Mouse (Mus musculus): ENCODE results near the gene Crispld2. TPM values are rescaled to one million over a fixed set of nuclear protein-coding genes. Genes with fewer than 3 reads are reported as not detected.

Crispld2 gene
- polyA plus RNA-seq, 1 experiment from 2014 or later, result 10.1 TPM

- peak overlapping the region; percentile 27 for H3K27ac ChIP-seq (ENCODE audit: low read length)
- no peak overlapping the region for H3K4me3 ChIP-seq (ENCODE audit: low read length)
- H3K9me3 ChIP-seq (ENCODE audit: low read length), result 0 out of 2 replicates have a peak, but pooled peaks cover 3% of the 10 kb centered on the region
- no peak overlapping the region for H3K4me2 ChIP-seq (replicated peaks; ENCODE audit: low read depth, low read length)
- peaks cover 25% of the 10 kb centered on the region for H3K4me1 ChIP-seq (ENCODE audit: insufficient read depth, low read length)
- H3K36me3 ChIP-seq (ENCODE audit: insufficient read depth, low read length), result no peaks in the 10 kb centered on the region
- 23% methylated on average over 4 of the region's 4 CpGs for WGBS
- H3K27me3 ChIP-seq (ENCODE audit: insufficient read depth, low read length), result 0 out of 2 replicates have a peak, but pooled peaks cover 3% of the 10 kb centered on the region
- peak; percentile 78; the same call in 1 of the 2 replicates for ATAC-seq (ENCODE audit: low FRiP score, low TSS enrichment)
- no peak overlapping the region for H3K9ac ChIP-seq (replicated peaks; ENCODE audit: low read length)
Observed at GRCm38 (mm10) chr8:120071684-120072083, 79.4 kb downstream of the Crispld2 start.

- H3K4me1 ChIP-seq (ENCODE audit: insufficient read depth, low read length), result peaks cover 25% of the 10 kb centered on the region
- H3K9me3 ChIP-seq (ENCODE audit: low read length), result 0 out of 2 replicates have a peak, but pooled peaks cover 2% of the 10 kb centered on the region
- H3K27ac ChIP-seq (ENCODE audit: low read length), result peak overlapping the region; percentile 27
- H3K4me3 ChIP-seq (ENCODE audit: low read length), result no peak overlapping the region
- H3K36me3 ChIP-seq (ENCODE audit: insufficient read depth, low read length), result no peaks in the 10 kb centered on the region
- no peak overlapping the region for H3K9ac ChIP-seq (replicated peaks; ENCODE audit: low read length)
- ATAC-seq (ENCODE audit: low FRiP score, low TSS enrichment), result 0 out of 2 replicates have a peak, but pooled peaks have one; percentile 10
- WGBS, result 52% methylated on average over 9 of the region's 9 CpGs
- no peak overlapping the region for H3K4me2 ChIP-seq (replicated peaks; ENCODE audit: low read depth, low read length)
- H3K27me3 ChIP-seq (ENCODE audit: insufficient read depth, low read length), result 0 out of 2 replicates have a peak, but pooled peaks cover 3% of the 10 kb centered on the region
Observed at GRCm38 (mm10) chr8:120072259-120072658, 80.0 kb downstream of the Crispld2 start.

DNA sequence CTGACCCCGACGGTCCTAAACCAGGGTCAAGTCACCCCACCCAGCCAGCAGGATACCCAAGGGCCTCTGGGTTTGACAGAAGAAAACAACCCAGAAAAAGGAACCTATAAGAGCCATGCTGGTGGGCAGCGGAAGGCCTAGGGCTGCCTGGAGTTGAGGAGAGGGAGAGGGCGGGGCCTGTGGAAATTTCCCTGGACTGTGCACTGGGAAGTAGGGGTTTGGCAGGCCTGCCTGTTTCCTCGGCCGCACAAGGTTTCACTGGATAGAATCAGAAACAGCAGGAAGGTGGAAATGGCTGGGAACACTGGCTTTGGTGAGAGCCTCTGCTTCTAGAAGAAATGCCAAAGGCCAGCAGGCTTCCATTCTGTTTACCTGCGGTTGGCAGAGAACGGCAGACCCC is 80.6 kb downstream of the Crispld2 start:
- Histone ChIP-seq H3K27me3 (ENCODE audit: insufficient read depth, low read length) (0 out of 2 replicates have a peak, but pooled peaks cover 3% of the 10 kb centered on the region), H3K36me3 (ENCODE audit: insufficient read depth, low read length) (no peaks in the 10 kb centered on the region), H3K4me2 (replicated peaks; ENCODE audit: low read depth, low read length) (no peak overlapping the region), H3K27ac (ENCODE audit: low read length) (peak overlapping the region; percentile 27), H3K9me3 (ENCODE audit: low read length) (no peaks in the 10 kb centered on the region), H3K4me3 (ENCODE audit: low read length) (no peak overlapping the region), H3K4me1 (ENCODE audit: insufficient read depth, low read length) (peaks cover 23% of the 10 kb centered on the region), H3K9ac (replicated peaks; ENCODE audit: low read length) (no peak overlapping the region)
- no peak for ATAC-seq (ENCODE audit: low FRiP score, low TSS enrichment)
- 66% methylated on average over 8 of the region's 8 CpGs for WGBS

- no peaks in the 10 kb centered on the region for H3K9me3 ChIP-seq (ENCODE audit: low read length)
- WGBS, result 68% methylated on average over 6 of the region's 6 CpGs
Observed at GRCm38 (mm10) chr8:120074516-120074915, 82.3 kb downstream of the Crispld2 start.

DNA sequence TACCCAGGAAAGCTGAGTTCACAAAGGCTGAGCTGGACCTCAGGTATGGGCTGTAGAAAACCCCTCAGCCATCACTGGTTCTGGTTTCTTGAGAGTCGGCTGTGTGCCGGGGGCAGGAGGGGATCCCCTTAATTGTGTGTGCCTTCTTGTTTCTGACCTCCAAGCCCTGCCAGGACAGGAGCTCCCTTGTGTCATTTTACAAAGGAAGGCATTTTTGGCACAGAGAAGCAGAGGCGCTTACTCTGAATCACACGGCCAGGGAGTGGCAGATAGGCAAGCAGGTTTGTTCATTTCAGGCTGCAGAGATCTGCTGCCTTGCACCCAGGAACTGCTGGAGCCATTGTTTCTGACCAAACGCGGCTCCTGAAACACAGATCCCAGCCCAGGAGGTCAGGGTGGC is 83.1 kb downstream of the Crispld2 start:
- 0 out of 2 replicates have a peak, but pooled peaks cover 3% of the 10 kb centered on the region for H3K27me3 ChIP-seq (ENCODE audit: insufficient read depth, low read length)
- peaks cover under 1% of the 10 kb centered on the region; the same call in 1 of the 2 replicates for H3K36me3 ChIP-seq (ENCODE audit: insufficient read depth, low read length)
- H3K9me3 ChIP-seq (ENCODE audit: low read length), result no peaks in the 10 kb centered on the region
- H3K9ac ChIP-seq (replicated peaks; ENCODE audit: low read length), result no peak overlapping the region
- H3K4me3 ChIP-seq (ENCODE audit: low read length), result no peak overlapping the region
- 60% methylated on average over 6 of the region's 6 CpGs for WGBS
- H3K4me2 ChIP-seq (replicated peaks; ENCODE audit: low read depth, low read length), result no peak overlapping the region
- no peak for ATAC-seq (ENCODE audit: low FRiP score, low TSS enrichment)
- H3K27ac ChIP-seq (ENCODE audit: low read length), result no peak overlapping the region
- peaks cover 15% of the 10 kb centered on the region; the same call in 1 of the 2 replicates for H3K4me1 ChIP-seq (ENCODE audit: insufficient read depth, low read length)

More at GRCm38 (mm10) chr8:120074516-120074915, 82.3 kb downstream of the Crispld2 start:
- Histone ChIP-seq H3K4me3 (ENCODE audit: low read length) (no peak overlapping the region), H3K9ac (replicated peaks; ENCODE audit: low read length) (no peak overlapping the region), H3K27ac (ENCODE audit: low read length) (no peak overlapping the region), H3K27me3 (ENCODE audit: insufficient read depth, low read length) (0 out of 2 replicates have a peak, but pooled peaks cover 3% of the 10 kb centered on the region), H3K4me1 (ENCODE audit: insufficient read depth, low read length) (peaks cover 15% of the 10 kb centered on the region; the same call in 1 of the 2 replicates), H3K36me3 (ENCODE audit: insufficient read depth, low read length) (no peaks in the 10 kb centered on the region), H3K4me2 (replicated peaks; ENCODE audit: low read depth, low read length) (no peak overlapping the region)
- no peak for ATAC-seq (ENCODE audit: low FRiP score, low TSS enrichment)

DNA sequence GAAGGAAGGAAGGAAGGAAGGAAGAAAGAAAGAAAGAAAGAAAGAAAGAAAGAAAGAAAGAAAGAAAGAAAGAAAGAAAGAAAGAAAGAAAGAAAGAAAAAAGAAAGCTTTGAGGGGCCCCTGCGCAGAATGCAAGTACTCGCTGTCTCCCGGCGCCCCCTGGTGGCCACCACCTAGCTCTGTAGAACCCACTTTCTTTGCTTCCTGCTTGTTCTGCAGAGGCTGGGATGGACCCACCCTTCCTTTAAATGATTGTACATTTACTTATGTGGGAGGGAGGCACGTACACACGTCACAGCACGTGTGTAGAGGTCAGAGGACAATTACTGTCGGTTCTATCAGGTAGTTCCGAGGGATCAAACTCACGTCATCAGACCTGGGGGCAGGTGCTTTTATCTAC is 85.8 kb downstream of the Crispld2 start:
- Histone ChIP-seq H3K27me3 (ENCODE audit: insufficient read depth, low read length) (0 out of 2 replicates have a peak, but pooled peaks cover 3% of the 10 kb centered on the region), H3K36me3 (ENCODE audit: insufficient read depth, low read length) (peaks cover 26% of the 10 kb centered on the region), H3K27ac (ENCODE audit: low read length) (no peak overlapping the region), H3K4me3 (ENCODE audit: low read length) (no peak overlapping the region), H3K4me2 (replicated peaks; ENCODE audit: low read depth, low read length) (no peak overlapping the region), H3K4me1 (ENCODE audit: insufficient read depth, low read length) (peaks cover 3% of the 10 kb centered on the region; the same call in 1 of the 2 replicates), H3K9me3 (ENCODE audit: low read length) (no peaks in the 10 kb centered on the region), H3K9ac (replicated peaks; ENCODE audit: low read length) (no peak overlapping the region)
- 13% methylated on average over 10 of the region's 10 CpGs for WGBS
- ATAC-seq (ENCODE audit: low FRiP score, low TSS enrichment), result peak; percentile 47; the same call in 1 of the 2 replicates

- H3K4me2 ChIP-seq (replicated peaks; ENCODE audit: low read depth, low read length), result no peak overlapping the region
- ATAC-seq (ENCODE audit: low FRiP score, low TSS enrichment), result no peak
- H3K9ac ChIP-seq (replicated peaks; ENCODE audit: low read length), result no peak overlapping the region
- H3K36me3 ChIP-seq (ENCODE audit: insufficient read depth, low read length), result peaks cover 34% of the 10 kb centered on the region
- H3K9me3 ChIP-seq (ENCODE audit: low read length), result no peaks in the 10 kb centered on the region
- H3K27ac ChIP-seq (ENCODE audit: low read length), result no peak overlapping the region
- 47% methylated on average over 5 of the region's 5 CpGs for whole genome bisulfite sequencing
- H3K27me3 ChIP-seq (ENCODE audit: insufficient read depth, low read length), result 0 out of 2 replicates have a peak, but pooled peaks cover under 1% of the 10 kb centered on the region
- no peak overlapping the region for H3K4me3 ChIP-seq (ENCODE audit: low read length)
- no peaks in the 10 kb centered on the region for H3K4me1 ChIP-seq (ENCODE audit: insufficient read depth, low read length)
Observed at GRCm38 (mm10) chr8:120079361-120079760, 87.1 kb downstream of the Crispld2 start.

- Histone ChIP-seq H3K27me3 (ENCODE audit: insufficient read depth, low read length) (no peaks in the 10 kb centered on the region), H3K27ac (ENCODE audit: low read length) (no peak overlapping the region), H3K4me2 (replicated peaks; ENCODE audit: low read depth, low read length) (no peak overlapping the region), H3K36me3 (ENCODE audit: insufficient read depth, low read length) (peaks cover 69% of the 10 kb centered on the region), H3K4me3 (ENCODE audit: low read length) (no peak overlapping the region), H3K4me1 (ENCODE audit: insufficient read depth, low read length) (no peaks in the 10 kb centered on the region), H3K9me3 (ENCODE audit: low read length) (no peaks in the 10 kb centered on the region), H3K9ac (replicated peaks; ENCODE audit: low read length) (no peak overlapping the region)
- ATAC-seq (ENCODE audit: low FRiP score, low TSS enrichment), result no peak
- WGBS, result 93% methylated on average over 8 of the region's 8 CpGs
Observed at GRCm38 (mm10) chr8:120083261-120083660, 91.0 kb downstream of the Crispld2 start.

- Histone ChIP-seq H3K9ac (replicated peaks; ENCODE audit: low read length) (no peak overlapping the region), H3K9me3 (ENCODE audit: low read length) (no peaks in the 10 kb centered on the region), H3K36me3 (ENCODE audit: insufficient read depth, low read length) (peaks cover 77% of the 10 kb centered on the region), H3K27me3 (ENCODE audit: insufficient read depth, low read length) (no peaks in the 10 kb centered on the region), H3K27ac (ENCODE audit: low read length) (no peak overlapping the region), H3K4me3 (ENCODE audit: low read length) (no peak overlapping the region), H3K4me1 (ENCODE audit: insufficient read depth, low read length) (no peaks in the 10 kb centered on the region), H3K4me2 (replicated peaks; ENCODE audit: low read depth, low read length) (no peak overlapping the region)
- no peak for ATAC-seq (ENCODE audit: low FRiP score, low TSS enrichment)
- WGBS, result 90% methylated on average over 8 of the region's 8 CpGs
Observed at GRCm38 (mm10) chr8:120084783-120085182, 92.5 kb downstream of the Crispld2 start.

- Histone ChIP-seq H3K36me3 (ENCODE audit: insufficient read depth, low read length) (peaks cover 74% of the 10 kb centered on the region), H3K4me2 (replicated peaks; ENCODE audit: low read depth, low read length) (no peak overlapping the region), H3K9ac (replicated peaks; ENCODE audit: low read length) (no peak overlapping the region), H3K27ac (ENCODE audit: low read length) (no peak overlapping the region), H3K9me3 (ENCODE audit: low read length) (no peaks in the 10 kb centered on the region), H3K4me3 (ENCODE audit: low read length) (no peak overlapping the region), H3K4me1 (ENCODE audit: insufficient read depth, low read length) (no peaks in the 10 kb centered on the region), H3K27me3 (ENCODE audit: insufficient read depth, low read length) (no peaks in the 10 kb centered on the region)
- WGBS, result 80% methylated on average over 7 of the region's 7 CpGs
- no peak for ATAC-seq (ENCODE audit: low FRiP score, low TSS enrichment)
Observed at GRCm38 (mm10) chr8:120089511-120089910, 97.3 kb downstream of the Crispld2 start.

Data from kidney, embryonic 16.5 days (tissue).